ENCODE assay signal across 8 mouse cellular contexts in genomic region chr1:135019087-135019774, GRCm38 (mm10). TPM values are rescaled to one million over a fixed set of nuclear protein-coding genes. Genes with fewer than 3 reads are reported as not detected.
DNase-seq lines count a peak whose midpoint lies in the region; ATAC-seq and TF ChIP-seq lines count a peak whose summit lies in the region.

No protein-coding gene starts in this region.

- no peak for TF ChIP-seq CTCF in kidney, postnatal 0 days (IDR thresholded peaks at IDR 0.05; ENCODE audit: low read depth)
- no peak for TF ChIP-seq CTCF in brain, embryonic 14.5 days (IDR thresholded peaks at IDR 0.05; ENCODE audit: borderline replicate concordance, extremely low read depth, insufficient read depth, insufficient read length)

- no peak; the same call in 1 of the 2 replicates for ATAC-seq in kidney, postnatal 0 days (replicated peaks; ENCODE audit: low FRiP score, low read depth)
- 0 out of 2 replicates have a peak, but pooled peaks have one; percentile 11 for ATAC-seq in megakaryocyte progenitor cell, adult 5-6 weeks (replicated peaks; ENCODE audit: poor library complexity)
- ATAC-seq in liver, embryonic 12.5 days: no peak

- H3K4me1 ChIP-seq in kidney, postnatal 0 days (replicated peaks; ENCODE audit: insufficient read depth, low read length): peaks cover 17% of the 10 kb centered on the region
- peaks cover 52% of the 10 kb centered on the region for H3K4me1 ChIP-seq in hindbrain, embryonic 10.5 days (replicated peaks)
- peaks cover 4% of the 10 kb centered on the region; the same call in 1 of the 2 replicates for H3K4me1 ChIP-seq in liver, embryonic 12.5 days

- H3K27ac ChIP-seq in kidney, postnatal 0 days: no peak overlapping the region
- no peak overlapping the region for H3K27ac ChIP-seq in hindbrain, embryonic 10.5 days
- no peak overlapping the region for H3K27ac ChIP-seq in liver, embryonic 12.5 days

- H3K36me3 ChIP-seq in kidney, postnatal 0 days (ENCODE audit: insufficient read depth, low read length): no peaks in the 10 kb centered on the region
- H3K36me3 ChIP-seq in hindbrain, embryonic 10.5 days: no peaks in the 10 kb centered on the region
- no peaks in the 10 kb centered on the region for H3K36me3 ChIP-seq in liver, embryonic 12.5 days

- DNase-seq in kidney, postnatal 0 days (ENCODE audit: low spot score): peak; percentile 82
- DNase-seq in kidney, adult 8-10 months: no peak
- peak; percentile 37 for DNase-seq in CD4-positive helper T cell, adult 2 months (ENCODE audit: low read depth, low spot score)
- DNase-seq in brain, embryonic 14.5 days (ENCODE audit: low read depth): peak; percentile 85
- no peak for DNase-seq in spleen, adult 12 weeks (ENCODE audit: low spot score)
- DNase-seq in hindbrain, embryonic 10.5 days (ENCODE audit: low spot score): no peak

- peak overlapping the region; percentile 24; the same call in 1 of the 2 replicates for H3K4me2 ChIP-seq in kidney, postnatal 0 days (ENCODE audit: low read length)
- no peak overlapping the region for H3K4me2 ChIP-seq in liver, embryonic 12.5 days

- no peak for TF ChIP-seq POLR2A in brain, embryonic 14.5 days (IDR thresholded peaks at IDR 0.05; ENCODE audit: borderline replicate concordance, extremely low read depth, insufficient read depth, insufficient read length, poor library complexity, severe bottlenecking)

- H3K27me3 ChIP-seq in kidney, postnatal 0 days (ENCODE audit: insufficient read depth, low read length): no peaks in the 10 kb centered on the region
- peaks cover 21% of the 10 kb centered on the region; the same call in 1 of the 2 replicates for H3K27me3 ChIP-seq in hindbrain, embryonic 10.5 days (ENCODE audit: insufficient read depth, poor library complexity, severe bottlenecking)
- peaks cover 32% of the 10 kb centered on the region for H3K27me3 ChIP-seq in liver, embryonic 12.5 days (replicated peaks)

- WGBS in kidney, postnatal 0 days: 9% methylated on average over 13 of the region's 13 CpGs
- 38% methylated on average over 13 of the region's 13 CpGs for WGBS in hindbrain, embryonic 10.5 days
- WGBS in liver, embryonic 12.5 days (ENCODE audit: insufficient replicate concordance): 36% methylated on average over 13 of the region's 13 CpGs

- H3K4me3 ChIP-seq in kidney, postnatal 0 days (replicated peaks; ENCODE audit: low read depth, low read length): no peak overlapping the region
- H3K4me3 ChIP-seq in hindbrain, embryonic 10.5 days: no peak overlapping the region
- H3K4me3 ChIP-seq in liver, embryonic 12.5 days: no peak overlapping the region

- H3K9me3 ChIP-seq in kidney, postnatal 0 days (replicated peaks; ENCODE audit: low read length): no peaks in the 10 kb centered on the region
- H3K9me3 ChIP-seq in hindbrain, embryonic 10.5 days: 0 out of 2 replicates have a peak, but pooled peaks cover 4% of the 10 kb centered on the region
- 0 out of 2 replicates have a peak, but pooled peaks cover 3% of the 10 kb centered on the region for H3K9me3 ChIP-seq in liver, embryonic 12.5 days (replicated peaks)

- no peak overlapping the region for H3K9ac ChIP-seq in kidney, postnatal 0 days (ENCODE audit: low read depth, low read length)
- no peak overlapping the region for H3K9ac ChIP-seq in liver, embryonic 12.5 days

RNA-seq across cellular contexts. Expression of gene Ube2t, which starts 56.9 kb away (rescaled TPM):
- polyA plus RNA-seq in kidney, postnatal 0 days (2015; fragmentation: Nextera tagmentation; extraction: Ambion mirVana): 24.7 and 27.1 TPM in 2 replicates
- polyA plus RNA-seq in brain, embryonic 14.5 days (2012; rRNA removed): 10.1 and 20.2 TPM in 2 replicates
- total RNA-seq in megakaryocyte progenitor cell, adult 5-6 weeks (2015): 53.3 and 56.6 TPM in 2 replicates
- 16.1 and 20.1 TPM in 2 replicates for total RNA-seq in megakaryocyte progenitor cell, adult 5-6 weeks (2017)
- polyA plus RNA-seq in hindbrain, embryonic 10.5 days (2016; fragmentation: Nextera tagmentation; extraction: Ambion mirVana): 47.8 and 62.8 TPM in 2 replicates
- 42.6 and 43.9 TPM in 2 replicates for polyA plus RNA-seq in liver, embryonic 12.5 days (2016; fragmentation: Nextera tagmentation; extraction: Ambion mirVana)

Comparison
In these comparisons a context has a peak if more than half of its experiments do, and no peak if none do; other contexts are left out.
1. DNase-seq: peak in kidney, postnatal 0 days (single experiment), CD4-positive helper T cell, adult 2 months (single experiment) and brain, embryonic 14.5 days (single experiment); none in kidney, adult 8-10 months (0 of 2), spleen, adult 12 weeks (single experiment) and hindbrain, embryonic 10.5 days (single experiment).